Mouse (Mus musculus) hindbrain, embryonic 16.5 days (tissue): ENCODE data around the gene Nxph1. TPM values are rescaled to one million over a fixed set of nuclear protein-coding genes. Genes with fewer than 3 reads are reported as not detected.

Experiments used
- ATAC-seq: fragments of 200-750 bp; cut with Nextera tagmentation; 2 replicates; pipeline ENCODE4 v1.8.0; 2017; ENCODE audit warnings: moderate TSS enrichment, moderate library complexity
- H3K27ac ChIP-seq: fragments of 300-500 bp; sonication (generic); 2 replicates; pipeline ENCODE4 v1.5.1; 2014; ENCODE audit warnings: low read depth, mild to moderate bottlenecking, control low read depth, low read length, moderate library complexity
- H3K27me3 ChIP-seq: fragments of 300-500 bp; sonication (generic); replicated peaks from 2 replicates; pipeline ENCODE4 v1.6.1; 2014; ENCODE audit warnings: low read length; ENCODE audit not compliant: control insufficient read depth, insufficient read depth
- H3K36me3 ChIP-seq: fragments of 300-500 bp; sonication (generic); 2 replicates; pipeline ENCODE4 v1.6.1; 2014; ENCODE audit warnings: mild to moderate bottlenecking, low read length, moderate library complexity, mixed read lengths; ENCODE audit not compliant: control insufficient read depth, insufficient read depth
- H3K4me1 ChIP-seq: fragments of 300-500 bp; sonication (generic); 2 replicates; pipeline ENCODE4 v1.6.1; 2014; ENCODE audit warnings: low read depth, low read length; ENCODE audit not compliant: control insufficient read depth, insufficient read depth
- H3K4me2 ChIP-seq: fragments of 300-500 bp; sonication (generic); 2 replicates; pipeline ENCODE4 v1.6.1; 2014; ENCODE audit warnings: mild to moderate bottlenecking, low read length, control low read depth, moderate library complexity
- H3K4me3 ChIP-seq: fragments of 300-500 bp; sonication (generic); 2 replicates; pipeline ENCODE4 v1.5.1; 2014; ENCODE audit warnings: mild to moderate bottlenecking, low read length, control low read depth, moderate library complexity
- H3K9ac ChIP-seq: fragments of 300-500 bp; sonication (generic); 2 replicates; pipeline ENCODE4 v1.6.1; 2014; ENCODE audit warnings: low read depth, mild to moderate bottlenecking, control low read depth, low read length, moderate library complexity
- H3K9me3 ChIP-seq: fragments of 300-500 bp; sonication (generic); 2 replicates; pipeline ENCODE4 v1.6.1; 2014; ENCODE audit warnings: mild to moderate bottlenecking, low read length, moderate library complexity; ENCODE audit not compliant: control insufficient read depth
- WGBS: fragments of 180-500 bp; shearing (Covaris S2); extraction: QIAGEN DNeasy Blood & Tissue Kit; methylation state at CpG from one replicate; pipeline ENCODE4 v1.1.7; 2014; 5-methylcytosine and 5-hydroxymethylcytosine counted together
- polyA plus RNA-seq: library from polyadenylated mRNA; unstranded; fragments of >200 nt; fragmentation: Nextera tagmentation; extraction: Ambion mirVana; gene quantifications from 2 replicates; pipeline ENCODE4 v1.2.1, GENCODE M21; 2015

The Nxph1 gene
- polyA plus RNA-seq, 1 experiment from 2014 or later, result 101 TPM

GRCm38 (mm10) chr6:9133589-9134279 lies 185.5 kb downstream of the Nxph1 start:
- Histone ChIP-seq H3K27me3 (no peaks in the 10 kb centered on the region), H3K27ac (no peak overlapping the region), H3K9me3 (no peaks in the 10 kb centered on the region), H3K4me2 (no peak overlapping the region), H3K4me1 (no peaks in the 10 kb centered on the region), H3K9ac (no peak overlapping the region), H3K36me3 (no peaks in the 10 kb centered on the region), H3K4me3 (no peak overlapping the region)
- no peak for ATAC-seq
- WGBS, result 75% methylated on average over 3 of the region's 3 CpGs

DNA sequence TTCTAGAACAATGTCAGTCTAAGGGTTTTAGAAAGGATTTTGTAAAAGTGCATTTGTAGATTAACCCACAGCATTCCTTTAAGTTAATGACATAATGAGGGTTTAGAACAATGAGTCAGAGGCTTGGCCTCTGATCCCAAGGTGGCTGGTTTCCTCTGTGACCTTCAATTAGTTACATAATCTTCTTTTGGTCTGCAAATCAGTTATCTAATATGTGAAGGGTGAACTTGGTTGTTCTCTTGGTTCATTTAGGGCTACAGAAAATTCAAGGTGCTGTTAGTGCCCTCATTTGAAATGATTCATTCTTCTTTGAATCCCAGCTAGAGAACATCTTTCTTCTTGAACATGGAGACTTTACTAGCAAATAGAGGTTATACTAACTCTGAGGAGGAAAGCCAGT lies 199.7 kb downstream of the Nxph1 start:
- no peak for ATAC-seq
- no peak overlapping the region for H3K9ac ChIP-seq
- no peaks in the 10 kb centered on the region for H3K9me3 ChIP-seq
- no peaks in the 10 kb centered on the region for H3K36me3 ChIP-seq
- H3K27me3 ChIP-seq, result no peaks in the 10 kb centered on the region
- H3K27ac ChIP-seq, result no peak overlapping the region
- H3K4me2 ChIP-seq, result no peak overlapping the region
- H3K4me3 ChIP-seq, result no peak overlapping the region
- no peaks in the 10 kb centered on the region; the same call in 1 of the 2 replicates for H3K4me1 ChIP-seq

DNA sequence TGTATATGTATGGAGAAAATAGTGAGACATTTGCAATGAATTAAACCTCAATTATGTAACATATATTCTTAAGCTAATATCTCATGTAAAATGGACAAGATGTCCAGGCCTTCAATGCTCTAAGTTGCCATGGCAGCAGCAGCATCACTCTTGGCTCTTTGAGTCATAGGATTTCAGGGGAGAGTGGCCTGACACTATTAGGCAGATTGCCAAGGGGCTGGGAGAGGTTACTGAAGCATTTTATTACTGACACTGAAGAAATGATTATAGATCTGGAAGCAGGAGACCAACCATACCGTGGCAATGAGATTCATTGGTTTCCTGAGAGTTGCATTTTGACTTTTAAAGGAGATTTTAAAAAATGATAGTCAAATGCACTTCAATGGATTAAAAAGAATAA lies 201.6 kb downstream of the Nxph1 start:
- no peak overlapping the region for H3K27ac ChIP-seq
- no peak overlapping the region for H3K4me3 ChIP-seq
- H3K9me3 ChIP-seq, result no peaks in the 10 kb centered on the region
- H3K36me3 ChIP-seq, result no peaks in the 10 kb centered on the region
- ATAC-seq, result peak; percentile 63; the same call in 1 of the 2 replicates
- H3K4me1 ChIP-seq, result no peaks in the 10 kb centered on the region; the same call in 1 of the 2 replicates
- H3K27me3 ChIP-seq, result no peaks in the 10 kb centered on the region
- no peak overlapping the region for H3K9ac ChIP-seq
- 13% methylated on average over 1 of the region's 1 CpGs for WGBS
- no peak overlapping the region for H3K4me2 ChIP-seq

- Histone ChIP-seq H3K4me3 (no peak overlapping the region), H3K27ac (no peak overlapping the region), H3K4me1 (no peaks in the 10 kb centered on the region), H3K9me3 (no peaks in the 10 kb centered on the region), H3K4me2 (no peak overlapping the region), H3K27me3 (no peaks in the 10 kb centered on the region), H3K9ac (no peak overlapping the region), H3K36me3 (no peaks in the 10 kb centered on the region)
- 40% methylated on average over 2 of the region's 2 CpGs for WGBS
- ATAC-seq, result no peak
Observed at GRCm38 (mm10) chr6:9159191-9159590, 211.0 kb downstream of the Nxph1 start.

- Histone ChIP-seq H3K27ac (no peak overlapping the region), H3K9me3 (no peaks in the 10 kb centered on the region), H3K9ac (no peak overlapping the region), H3K27me3 (no peaks in the 10 kb centered on the region), H3K36me3 (no peaks in the 10 kb centered on the region), H3K4me2 (no peak overlapping the region), H3K4me1 (no peaks in the 10 kb centered on the region), H3K4me3 (no peak overlapping the region)
- ATAC-seq, result no peak
- WGBS, result 47% methylated on average over 3 of the region's 3 CpGs
Observed at GRCm38 (mm10) chr6:9182477-9182876, 234.2 kb downstream of the Nxph1 start.

GRCm38 (mm10) chr6:9210730-9211129 lies 262.5 kb downstream of the Nxph1 start:
- no peak for ATAC-seq
- 52% methylated on average over 4 of the region's 4 CpGs for WGBS
- H3K27ac ChIP-seq, result no peak overlapping the region
- no peaks in the 10 kb centered on the region for H3K27me3 ChIP-seq
- H3K9me3 ChIP-seq, result no peaks in the 10 kb centered on the region
- H3K36me3 ChIP-seq, result no peaks in the 10 kb centered on the region
- H3K4me3 ChIP-seq, result no peak overlapping the region
- no peak overlapping the region for H3K9ac ChIP-seq
- no peaks in the 10 kb centered on the region for H3K4me1 ChIP-seq
- no peak overlapping the region for H3K4me2 ChIP-seq

DNA sequence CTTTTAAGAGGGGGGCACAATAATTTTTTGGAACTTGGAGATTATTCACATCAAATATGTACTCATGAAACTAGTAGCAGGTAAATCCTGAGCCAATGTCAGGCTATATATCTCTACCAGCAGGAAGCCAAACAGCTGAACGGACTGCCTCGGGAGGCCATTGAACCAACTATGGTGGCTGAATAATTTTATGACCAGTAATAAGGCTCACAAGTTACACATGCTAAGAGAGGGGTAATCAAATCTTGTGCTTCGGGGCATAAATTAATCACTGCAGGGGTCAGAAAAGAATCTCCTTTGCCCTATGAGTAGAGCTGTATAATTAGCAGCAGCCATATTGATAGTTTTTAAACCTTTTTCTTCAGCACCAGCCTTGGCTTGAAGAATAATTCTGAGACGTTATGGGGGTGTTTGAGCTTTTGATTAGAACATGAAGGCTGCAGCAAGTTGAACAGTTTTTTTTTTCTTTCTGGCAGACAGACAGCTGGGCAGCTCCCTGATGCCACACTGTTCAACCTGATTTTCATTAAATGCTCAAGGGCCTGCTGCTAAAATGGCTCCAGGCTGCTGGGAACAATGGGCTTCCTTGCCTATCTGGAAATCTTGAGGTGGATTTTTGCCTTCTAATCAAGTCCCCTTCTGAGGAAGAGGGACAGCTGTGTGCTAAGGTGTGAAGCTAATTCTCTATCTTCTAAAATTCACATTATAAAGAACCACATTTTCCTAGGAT lies 272.7 kb downstream of the Nxph1 start:
- Histone ChIP-seq H3K4me1 (peaks cover 2% of the 10 kb centered on the region), H3K36me3 (no peaks in the 10 kb centered on the region), H3K9ac (no peak overlapping the region), H3K9me3 (no peaks in the 10 kb centered on the region), H3K4me3 (no peak overlapping the region), H3K4me2 (no peak overlapping the region), H3K27me3 (no peaks in the 10 kb centered on the region), H3K27ac (no peak overlapping the region)
- 33% methylated on average over 4 of the region's 4 CpGs for WGBS
- 0 out of 2 replicates have a peak, but pooled peaks have one; percentile 48 for ATAC-seq

GRCm38 (mm10) chr6:9234802-9235201 lies 286.6 kb downstream of the Nxph1 start:
- H3K4me1 ChIP-seq, result no peaks in the 10 kb centered on the region
- H3K27me3 ChIP-seq, result no peaks in the 10 kb centered on the region
- H3K4me3 ChIP-seq, result no peak overlapping the region
- no peak overlapping the region for H3K27ac ChIP-seq
- no peaks in the 10 kb centered on the region for H3K36me3 ChIP-seq
- H3K4me2 ChIP-seq, result no peak overlapping the region
- no peak for ATAC-seq
- H3K9me3 ChIP-seq, result no peaks in the 10 kb centered on the region
- H3K9ac ChIP-seq, result no peak overlapping the region

DNA sequence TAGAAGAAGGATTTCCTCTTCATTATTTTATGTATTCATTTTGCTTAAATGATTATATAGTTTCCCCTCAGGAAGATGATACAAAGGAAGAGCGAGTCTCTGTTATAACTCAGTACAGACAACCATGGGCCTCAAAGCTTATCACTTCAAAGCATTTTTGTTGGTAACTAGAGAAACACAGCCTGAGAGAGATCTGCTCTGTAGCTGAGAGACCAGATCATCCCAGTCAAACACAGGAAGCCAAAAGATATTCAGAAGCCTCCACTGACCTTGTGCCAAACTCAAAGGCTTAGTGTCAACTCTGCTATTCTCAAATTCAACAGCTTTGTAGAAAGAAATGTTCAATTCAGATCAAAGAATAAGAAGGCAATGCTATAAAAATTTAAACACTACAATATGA lies 319.8 kb downstream of the Nxph1 start:
- Histone ChIP-seq H3K27me3 (no peaks in the 10 kb centered on the region), H3K9me3 (no peaks in the 10 kb centered on the region), H3K4me3 (no peak overlapping the region), H3K9ac (no peak overlapping the region), H3K4me2 (no peak overlapping the region), H3K36me3 (no peaks in the 10 kb centered on the region), H3K27ac (no peak overlapping the region), H3K4me1 (no peaks in the 10 kb centered on the region)
- no peak for ATAC-seq
- 54% methylated on average over 1 of the region's 1 CpGs for WGBS
